Mouse (Mus musculus): ENCODE data around the gene Sar1b.

DNA sequence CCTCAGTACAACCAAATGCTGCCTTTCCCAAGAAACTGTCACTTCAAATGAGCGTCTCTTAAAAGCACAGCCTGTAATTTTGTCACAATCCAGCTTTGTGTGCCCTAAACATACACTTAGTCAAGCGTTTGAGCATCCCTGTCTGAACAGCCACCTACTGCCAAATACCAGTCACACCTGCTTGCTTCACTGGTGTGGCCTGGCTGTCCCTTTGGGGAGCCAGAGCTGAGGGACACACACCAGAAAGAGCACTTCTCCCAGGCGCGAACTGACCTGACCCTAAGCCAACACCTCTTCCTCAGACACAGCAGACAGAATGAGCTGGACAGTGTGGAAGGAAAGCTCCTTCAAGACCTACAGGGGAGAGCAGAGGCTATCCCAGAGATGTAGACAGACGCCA is 69.5 kb downstream of the Sar1b start:
- TF ChIP-seq CTCF (IDR thresholded peaks at IDR 0.05; ENCODE audit: borderline replicate concordance, extremely low read depth, insufficient read depth, insufficient read length) (no peak), POLR2A (IDR thresholded peaks at IDR 0.05; ENCODE audit: borderline replicate concordance, extremely low read depth, insufficient read depth, insufficient read length, poor library complexity, severe bottlenecking) (no peak)
